Mouse (Mus musculus) Patski (cell line): ENCODE data around the gene Mdk. TPM values are rescaled to one million over a fixed set of nuclear protein-coding genes. Genes with fewer than 3 reads are reported as not detected.

Source experiments
- ATAC-seq: fragments of 100-300 bp; one replicate; pipeline ENCODE4 v1.8.0; 2021
- CTCF ChIA-PET: fragments of 350-600 bp; sonication (Branson Sonifier 250); formaldehyde crosslinking; loops from one replicate; lab custom pipeline; 2022; ENCODE audit warnings: inconsistent platforms; lab: Charles Lee
- POLR2A ChIA-PET: fragments of 350-600 bp; sonication (Branson Sonifier 250); formaldehyde crosslinking; loops from one replicate; lab custom pipeline; 2022; ENCODE audit warnings: antibody characterized with exemption, inconsistent platforms; lab: Charles Lee
- DNase-seq: peaks from one replicate; pipeline ENCODE4 v3.0.0-alpha.2; 2011; ENCODE audit warnings: low read depth, low spot score
- H3K27me3 ChIP-seq: fragments of 371-371 bp; one replicate; pipeline ENCODE4 v1.5.1; 2021
- CTCF ChIP-seq: fragments of 100-300 bp; IDR thresholded peaks from one replicate; pipeline ENCODE4 v1.5.1; 2021
- in situ Hi-C: fragments of 300-500 bp; cut with MboI; formaldehyde crosslinking; loops from 3 replicates; pipeline ENCODE4 v1.11.1; 2018; ENCODE audit warnings: low pct_unique_long_range_greater_than_20kb, mixed read lengths
- polyA plus RNA-seq: library from polyadenylated mRNA; unstranded; gene quantifications from one replicate; pipeline ENCODE4 v1.2.3, GENCODE M21; 2021

The Mdk gene
- polyA plus RNA-seq, 1 experiment from 2014 or later = 0.13 TPM

DNA sequence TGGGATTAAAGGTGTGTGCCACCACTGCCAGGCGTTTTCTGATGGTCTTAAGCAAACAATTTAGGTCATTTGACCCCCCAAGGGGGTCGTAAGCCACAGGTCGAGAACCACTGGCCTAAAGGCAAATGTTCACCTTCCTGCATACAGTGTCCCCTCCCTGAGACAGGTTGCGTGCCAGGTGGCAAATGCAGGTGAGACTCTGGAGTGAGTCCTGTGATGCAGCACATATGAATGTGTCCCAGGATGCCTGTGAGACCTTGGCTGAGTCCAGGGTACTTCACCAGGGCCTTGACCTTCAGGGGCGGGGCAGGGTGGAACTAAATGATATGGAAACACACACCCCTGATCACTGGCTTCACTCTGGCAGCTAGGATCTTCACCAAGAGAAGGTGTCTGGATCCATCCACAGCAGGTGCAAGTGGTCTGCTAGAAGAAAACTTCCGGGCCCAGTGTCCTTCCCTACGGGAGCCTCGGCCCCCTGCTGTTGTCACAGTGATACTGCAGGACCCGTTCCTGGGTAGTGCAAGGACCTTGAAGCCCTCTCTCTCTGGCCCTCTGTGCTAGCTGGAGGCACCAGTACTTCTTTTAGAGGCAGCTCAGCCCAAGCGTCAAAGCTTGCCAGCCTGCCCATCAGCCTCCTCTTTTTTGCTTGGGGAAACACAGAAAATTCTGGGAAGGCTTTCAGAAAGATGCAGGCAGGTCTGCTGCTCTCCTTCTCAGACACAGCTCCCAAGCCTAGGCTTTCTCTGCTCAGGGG, 26.8 kb upstream of the Mdk start:
- DNase-seq = no peak
- ChIA-PET CTCF (interaction anchor here (1.0 to 5.8 kb wide), 4 partner anchors 9 to 31 kb away, joined by 3 to 63 read pairs (median 8); partner anchors contain the start of gene Gm9821), POLR2A (interaction anchor here (1.1 to 1.4 kb wide), 2 partner anchors 11 to 12 kb away, joined by 3 to 6 read pairs; no protein-coding TSS in a partner anchor)
- H3K27me3 ChIP-seq = no peaks in the 10 kb centered on the region
- no peak for TF ChIP-seq CTCF
- in situ Hi-C loops = no loop called here
- ATAC-seq = no peak

- in situ Hi-C loops = no loop called here
- ATAC-seq (no peak), DNase-seq (no peak)
- ChIA-PET CTCF (interaction anchor here (3.0 kb wide), 1 partner anchor 10 kb away, joined by 14 read pairs; no protein-coding TSS in a partner anchor), POLR2A (interaction anchor here (1.1 kb wide), 1 partner anchor 11 kb away, joined by 3 read pairs; no protein-coding TSS in a partner anchor)
- TF ChIP-seq CTCF = no peak
- H3K27me3 ChIP-seq = no peaks in the 10 kb centered on the region
Observed at GRCm38 (mm10) chr2:91958049-91958448, 26.0 kb upstream of the Mdk start.

DNA sequence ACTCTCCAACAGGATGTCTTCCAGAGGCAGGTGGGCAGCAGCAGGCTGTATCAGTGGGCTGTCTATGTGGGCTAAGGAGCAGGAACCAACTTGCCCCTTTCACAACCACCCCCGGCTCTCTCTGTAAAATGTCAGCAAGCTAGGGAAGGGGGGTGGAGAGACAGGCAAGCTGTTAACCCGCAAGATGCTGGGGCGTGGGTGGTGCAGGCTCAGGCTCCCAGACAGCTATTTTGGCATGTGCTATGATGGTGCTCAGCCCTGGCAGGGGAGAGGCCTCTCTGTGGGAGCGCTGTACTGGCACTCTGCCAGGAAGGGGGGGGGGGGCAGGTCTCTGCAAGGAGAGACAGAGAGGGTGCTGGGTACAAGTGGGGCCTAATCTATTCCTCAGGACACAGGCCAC, 25.0 kb upstream of the Mdk start:
- ChIA-PET CTCF (interaction anchor here (0.8 to 0.9 kb wide), 2 partner anchors 10 to 14 kb away, joined by 3 read pairs; no protein-coding TSS in a partner anchor), POLR2A (no interaction called here)
- H3K27me3 ChIP-seq = no peaks in the 10 kb centered on the region
- DNase-seq = no peak
- TF ChIP-seq CTCF = no peak
- in situ Hi-C loops = no loop called here
- ATAC-seq = no peak

DNA sequence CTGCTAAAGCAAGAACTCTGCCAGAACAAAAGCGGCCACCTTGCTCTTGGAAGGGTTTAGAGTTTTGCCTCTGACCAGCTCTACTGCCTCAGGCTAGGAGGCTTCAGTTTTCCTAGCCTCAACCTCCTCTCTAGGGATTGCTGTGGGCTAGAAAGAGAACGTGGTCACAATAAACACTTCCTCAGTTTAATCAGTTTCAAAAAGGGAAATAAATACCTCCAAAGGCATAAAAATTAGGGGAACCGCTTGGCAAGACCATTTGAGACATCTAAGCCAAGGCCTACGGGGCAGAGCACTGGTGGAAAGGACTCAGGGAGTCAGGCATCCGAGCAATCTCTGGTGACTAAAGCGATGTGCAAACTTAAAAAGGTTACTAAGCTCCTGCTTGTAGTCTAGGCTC, 23.8 kb upstream of the Mdk start:
- no peaks in the 10 kb centered on the region for H3K27me3 ChIP-seq

GRCm38 (mm10) chr2:91955121-91955591, 23.1 kb upstream of the Mdk start:
- ChIA-PET POLR2A (interaction anchor here (0.6 kb wide), 1 partner anchor 181 kb away, joined by 3 read pairs; no protein-coding TSS in a partner anchor), CTCF (interaction anchor here (2.3 kb wide), 1 partner anchor 8 kb away, joined by 11 read pairs; no protein-coding TSS in a partner anchor)
- no peak for ATAC-seq
- in situ Hi-C loops = no loop called here
- no peaks in the 10 kb centered on the region for H3K27me3 ChIP-seq
- no peak for TF ChIP-seq CTCF
- no peak for DNase-seq

More for the DNA sequence above, 23.8 kb upstream of the Mdk start:
- in situ Hi-C loops = no loop called here
- CTCF ChIA-PET = no interaction called here
- POLR2A ChIA-PET = no interaction called here
- TF ChIP-seq CTCF = no peak
- DNase-seq = no peak
- ATAC-seq = no peak

DNA sequence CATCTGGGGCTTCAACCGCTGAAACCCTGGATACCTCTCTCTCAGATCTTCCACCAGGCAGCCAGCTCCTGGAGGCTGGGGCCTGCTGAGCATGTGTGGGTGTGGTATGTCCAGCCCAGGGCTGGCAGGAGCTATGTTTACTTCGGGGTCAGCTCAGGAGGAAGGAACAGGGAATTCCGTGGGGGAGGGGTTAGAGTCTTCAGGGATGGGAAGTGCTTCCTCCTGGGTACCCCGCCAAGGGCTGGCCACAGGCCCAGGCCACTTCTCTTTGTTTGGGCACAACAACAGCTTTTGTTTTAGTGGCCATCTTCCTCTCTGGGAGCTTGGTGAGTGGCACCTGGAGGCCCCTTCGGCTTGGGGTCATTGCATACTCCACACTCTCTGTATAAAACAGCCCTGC, 21.7 kb upstream of the Mdk start:
- TF ChIP-seq CTCF = no peak
- in situ Hi-C loops = no loop called here
- no peaks in the 10 kb centered on the region for H3K27me3 ChIP-seq
- CTCF ChIA-PET = interaction anchor here (1.0 to 2.3 kb wide), 3 partner anchors 10 to 11 kb away, joined by 3 to 11 read pairs (median 5); no protein-coding TSS in a partner anchor
- ATAC-seq (no peak), DNase-seq (no peak)
- POLR2A ChIA-PET = interaction anchor here (0.7 to 0.8 kb wide), 2 partner anchors 59 to 998 kb away, joined by 3 read pairs; no protein-coding TSS in a partner anchor

- in situ Hi-C loops = no loop called here
- POLR2A ChIA-PET = no interaction called here
- CTCF ChIA-PET = no interaction called here
- ATAC-seq (no peak), DNase-seq (no peak)
- H3K27me3 ChIP-seq = no peaks in the 10 kb centered on the region
- TF ChIP-seq CTCF = no peak
Observed at GRCm38 (mm10) chr2:91950275-91951085, 18.4 kb upstream of the Mdk start.

GRCm38 (mm10) chr2:91949411-91950274, 17.5 kb upstream of the Mdk start:
- POLR2A ChIA-PET = interaction anchor here (1.0 kb wide), 1 partner anchor 13 kb away, joined by 4 read pairs; no protein-coding TSS in a partner anchor
- CTCF ChIA-PET = interaction anchor here (0.8 kb wide), 1 partner anchor 10 kb away, joined by 3 read pairs; no protein-coding TSS in a partner anchor
- DNase-seq = no peak
- ATAC-seq = peak; percentile 36
- TF ChIP-seq CTCF = no peak
- in situ Hi-C loops = no loop called here
- no peaks in the 10 kb centered on the region for H3K27me3 ChIP-seq

DNA sequence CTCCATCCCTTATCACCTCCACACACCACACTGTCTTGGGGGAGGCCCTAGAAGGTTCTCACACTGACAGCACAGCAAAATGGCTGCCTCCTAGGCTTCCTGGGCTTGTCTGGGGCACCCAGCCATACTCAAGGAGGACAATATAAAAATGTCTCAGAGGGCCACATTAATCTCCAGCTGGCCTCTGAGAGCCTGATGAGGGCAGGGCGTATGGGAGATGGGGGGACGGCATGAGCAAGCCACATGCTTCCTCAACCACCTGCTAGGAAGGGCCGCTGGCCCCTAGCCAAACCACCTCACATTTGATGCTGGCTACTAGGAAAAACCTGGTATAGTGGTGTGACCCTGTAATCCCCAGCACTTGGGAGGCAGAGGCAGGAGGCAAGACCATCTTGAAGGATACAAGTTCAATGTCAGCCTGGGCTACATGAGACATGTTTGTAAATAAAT, 16.7 kb upstream of the Mdk start:
- in situ Hi-C loops = no loop called here
- POLR2A ChIA-PET = interaction anchor here (1.0 to 1.9 kb wide), 2 partner anchors 11 to 13 kb away, joined by 4 to 6 read pairs; no protein-coding TSS in a partner anchor
- ATAC-seq (no peak), DNase-seq (no peak)
- no peaks in the 10 kb centered on the region for H3K27me3 ChIP-seq
- CTCF ChIA-PET = interaction anchor here (2.4 kb wide), 1 partner anchor 10 kb away, joined by 14 read pairs; no protein-coding TSS in a partner anchor
- no peak for TF ChIP-seq CTCF
